Mouse (Mus musculus) kidney, embryonic 14.5 days (tissue): ENCODE measurements around the gene Plekha8. TPM values are rescaled to one million over a fixed set of nuclear protein-coding genes. Genes with fewer than 3 reads are reported as not detected.

ENCODE experiments used
- ATAC-seq: fragments of 200-750 bp; cut with Nextera tagmentation; 2 replicates; pipeline ENCODE4 v1.8.0; 2017; ENCODE audit warnings: moderate number of reproducible peaks, mild to moderate bottlenecking, moderate TSS enrichment, moderate library complexity; ENCODE audit not compliant: low FRiP score, low TSS enrichment
- H3K27ac ChIP-seq: fragments of 300-500 bp; sonication (generic); 2 replicates; pipeline ENCODE4 v1.5.1; 2014; ENCODE audit warnings: low read depth, mild to moderate bottlenecking, low read length, moderate library complexity, mixed read lengths
- H3K27me3 ChIP-seq: fragments of 300-500 bp; sonication (generic); 2 replicates; pipeline ENCODE4 v1.6.1; 2014; ENCODE audit warnings: mild to moderate bottlenecking, low read length; ENCODE audit not compliant: control insufficient read depth, insufficient read depth
- H3K36me3 ChIP-seq: fragments of 300-500 bp; sonication (generic); 2 replicates; pipeline ENCODE4 v1.6.1; 2014; ENCODE audit warnings: low read length, mixed read lengths; ENCODE audit not compliant: control insufficient read depth, insufficient read depth
- H3K4me1 ChIP-seq: fragments of 300-500 bp; sonication (generic); 2 replicates; pipeline ENCODE4 v1.6.1; 2014; ENCODE audit warnings: low read length, mixed read lengths; ENCODE audit not compliant: control insufficient read depth, insufficient read depth
- H3K4me2 ChIP-seq: fragments of 300-500 bp; sonication (generic); replicated peaks from 2 replicates; pipeline ENCODE4 v1.6.1; 2014; ENCODE audit warnings: low read depth, mild to moderate bottlenecking, low read length
- H3K4me3 ChIP-seq: fragments of 300-500 bp; sonication (generic); 2 replicates; pipeline ENCODE4 v1.5.1; 2014; ENCODE audit warnings: mild to moderate bottlenecking, low read length
- H3K9ac ChIP-seq: fragments of 300-500 bp; sonication (generic); 2 replicates; pipeline ENCODE4 v1.6.1; 2014; ENCODE audit warnings: low read depth, mild to moderate bottlenecking, low read length, moderate library complexity
- H3K9me3 ChIP-seq: fragments of 300-500 bp; sonication (generic); 2 replicates; pipeline ENCODE4 v1.6.1; 2016; ENCODE audit warnings: low read length; ENCODE audit not compliant: control insufficient read depth
- WGBS: fragments of 180-500 bp; shearing (Covaris S2); extraction: QIAGEN DNeasy Blood & Tissue Kit; methylation state at CpG from one replicate; pipeline ENCODE4 v1.1.7; 2014; 5-methylcytosine and 5-hydroxymethylcytosine counted together
- polyA plus RNA-seq: library from polyadenylated mRNA; unstranded; fragments of >200 nt; fragmentation: Nextera tagmentation; extraction: Ambion mirVana; gene quantifications from 2 replicates; pipeline ENCODE4 v1.2.1, GENCODE M21; 2014

Gene Plekha8
- polyA plus RNA-seq, 1 experiment from 2014 or later = 14.6 TPM

- Histone ChIP-seq H3K4me2 (peak overlapping the region; percentile 62), H3K27ac (no peak overlapping the region), H3K4me1 (peaks cover 15% of the 10 kb centered on the region; the same call in 1 of the 2 replicates), H3K36me3 (no peaks in the 10 kb centered on the region), H3K27me3 (no peaks in the 10 kb centered on the region), H3K9me3 (no peaks in the 10 kb centered on the region), H3K4me3 (peak overlapping the region; percentile 57; the same call in 1 of the 2 replicates), H3K9ac (no peak overlapping the region)
- no peak for ATAC-seq
- 53% methylated on average over 8 of the region's 8 CpGs for WGBS
Observed at GRCm38 (mm10) chr6:54593766-54594468, 994 bp upstream of the Plekha8 start.

- Histone ChIP-seq H3K27me3 (no peaks in the 10 kb centered on the region), H3K27ac (peak overlapping the region; percentile 42; the same call in 1 of the 2 replicates), H3K36me3 (no peaks in the 10 kb centered on the region), H3K9me3 (no peaks in the 10 kb centered on the region), H3K4me2 (peak overlapping the region; percentile 62), H3K9ac (peak overlapping the region; percentile 84), H3K4me3 (peak overlapping the region; percentile 77), H3K4me1 (peaks cover 15% of the 10 kb centered on the region; the same call in 1 of the 2 replicates)
- under 1% methylated on average over 42 of the region's 48 CpGs for WGBS
- ATAC-seq = peak; percentile 56
Observed at GRCm38 (mm10) chr6:54595330-54595878, 493 bp downstream of the Plekha8 start.

GRCm38 (mm10) chr6:54597208-54597607, 2.3 kb downstream of the Plekha8 start, which contains the start of gene Fkbp14:
Gene Fkbp14, minus strand, starts transcription at chr6:54597308.
- no peak within 1 kb of the TSS for H3K27ac ChIP-seq
- H3K9ac ChIP-seq = no peak within 1 kb of the TSS; the same call in 1 of the 2 replicates
- ATAC-seq = no peak
- no peaks in the 10 kb centered on the region for H3K36me3 ChIP-seq
- peak within 1 kb of the TSS; percentile 77; the same call in 1 of the 2 replicates for H3K4me3 ChIP-seq
- H3K4me1 ChIP-seq = peaks cover 15% of the 10 kb centered on the region; the same call in 1 of the 2 replicates
- no peaks in the 10 kb centered on the region for H3K9me3 ChIP-seq
- 78% methylated on average over 4 of the region's 4 CpGs for WGBS
- peak within 1 kb of the TSS; percentile 62 for H3K4me2 ChIP-seq
- H3K27me3 ChIP-seq = no peaks in the 10 kb centered on the region

GRCm38 (mm10) chr6:54597711-54598110, 2.8 kb downstream of the Plekha8 start:
- Histone ChIP-seq H3K27me3 (no peaks in the 10 kb centered on the region), H3K27ac (no peak overlapping the region), H3K4me2 (no peak overlapping the region), H3K9ac (no peak overlapping the region), H3K4me3 (no peak overlapping the region), H3K9me3 (no peaks in the 10 kb centered on the region), H3K36me3 (no peaks in the 10 kb centered on the region), H3K4me1 (peaks cover 15% of the 10 kb centered on the region; the same call in 1 of the 2 replicates)
- 89% methylated on average over 3 of the region's 3 CpGs for WGBS
- ATAC-seq = no peak

GRCm38 (mm10) chr6:54600681-54601347, 5.9 kb downstream of the Plekha8 start:
- H3K36me3 ChIP-seq = no peaks in the 10 kb centered on the region
- peaks cover 11% of the 10 kb centered on the region; the same call in 1 of the 2 replicates for H3K4me1 ChIP-seq
- H3K27me3 ChIP-seq = no peaks in the 10 kb centered on the region
- H3K4me2 ChIP-seq = no peak overlapping the region
- no peak overlapping the region for H3K9ac ChIP-seq
- no peak overlapping the region for H3K4me3 ChIP-seq
- no peak overlapping the region for H3K27ac ChIP-seq
- no peaks in the 10 kb centered on the region; the same call in 1 of the 2 replicates for H3K9me3 ChIP-seq
- no peak for ATAC-seq
- WGBS = 64% methylated on average over 5 of the region's 5 CpGs

GRCm38 (mm10) chr6:54602891-54603290, 8.0 kb downstream of the Plekha8 start:
- no peaks in the 10 kb centered on the region; the same call in 1 of the 2 replicates for H3K9me3 ChIP-seq
- H3K4me1 ChIP-seq = no peaks in the 10 kb centered on the region
- no peak overlapping the region for H3K4me3 ChIP-seq
- WGBS = 86% methylated on average over 2 of the region's 2 CpGs
- no peak overlapping the region for H3K4me2 ChIP-seq
- no peaks in the 10 kb centered on the region for H3K36me3 ChIP-seq
- ATAC-seq = no peak
- H3K27me3 ChIP-seq = no peaks in the 10 kb centered on the region
- no peak overlapping the region for H3K27ac ChIP-seq
- no peak overlapping the region for H3K9ac ChIP-seq

GRCm38 (mm10) chr6:54604001-54604715, 9.2 kb downstream of the Plekha8 start:
- H3K27me3 ChIP-seq = no peaks in the 10 kb centered on the region
- no peaks in the 10 kb centered on the region for H3K4me1 ChIP-seq
- no peak overlapping the region for H3K4me2 ChIP-seq
- WGBS = 95% methylated on average over 1 of the region's 1 CpGs
- no peaks in the 10 kb centered on the region; the same call in 1 of the 2 replicates for H3K9me3 ChIP-seq
- H3K36me3 ChIP-seq = no peaks in the 10 kb centered on the region
- no peak overlapping the region for H3K9ac ChIP-seq
- no peak for ATAC-seq
- no peak overlapping the region for H3K27ac ChIP-seq
- H3K4me3 ChIP-seq = no peak overlapping the region

GRCm38 (mm10) chr6:54606241-54606640, 11.3 kb downstream of the Plekha8 start:
- Histone ChIP-seq H3K4me3 (no peak overlapping the region), H3K4me2 (no peak overlapping the region), H3K4me1 (no peaks in the 10 kb centered on the region), H3K27me3 (no peaks in the 10 kb centered on the region), H3K9ac (no peak overlapping the region), H3K36me3 (no peaks in the 10 kb centered on the region), H3K9me3 (no peaks in the 10 kb centered on the region; the same call in 1 of the 2 replicates), H3K27ac (no peak overlapping the region)
- ATAC-seq = no peak
- WGBS = 41% methylated on average over 4 of the region's 4 CpGs
